Mouse (Mus musculus): Measurements from ENCODE around the gene Git2. TPM values are rescaled to one million over a fixed set of nuclear protein-coding genes. Genes with fewer than 3 reads are reported as not detected.

Gene Git2
- total RNA-seq, 1 experiment, result 29.8 TPM

DNA sequence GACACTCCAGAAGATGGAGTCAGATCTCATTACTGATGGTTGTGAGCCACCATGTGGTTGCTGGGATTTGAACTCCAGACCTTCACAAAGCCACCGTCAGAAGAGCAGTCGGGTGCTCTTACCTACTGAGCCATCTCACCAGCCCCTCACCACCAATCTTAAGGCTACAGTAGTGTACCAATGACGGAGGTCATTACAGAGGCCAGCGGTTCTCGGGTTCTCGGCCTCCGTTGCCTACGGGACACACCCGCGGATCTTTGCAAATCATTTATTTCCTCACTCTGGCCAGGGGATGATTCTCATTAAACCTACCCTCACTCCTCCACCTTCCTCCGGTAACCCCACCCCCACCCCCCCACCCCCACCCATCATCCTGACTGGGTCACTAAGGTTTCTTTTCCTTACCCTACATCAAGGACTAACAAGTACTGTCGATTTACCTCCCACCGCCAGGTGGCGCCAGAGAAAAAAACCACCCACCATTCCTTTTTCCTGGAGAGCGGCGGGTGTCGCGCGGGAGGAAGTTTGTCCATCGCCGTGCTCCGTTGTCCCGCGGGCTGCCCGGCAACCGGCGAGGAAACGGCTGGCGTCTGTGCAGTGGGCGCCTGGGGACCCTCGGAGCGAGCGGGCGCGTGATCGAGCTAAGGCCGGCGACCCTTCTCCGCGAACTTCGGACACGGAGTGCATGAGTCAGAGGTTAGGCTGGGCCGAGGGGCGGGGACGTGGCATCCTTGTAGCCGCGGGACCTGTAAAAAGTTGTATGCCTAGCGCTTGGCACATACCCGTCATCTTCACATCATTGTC lies 67.8 kb downstream of the Git2 start, which contains the start of gene Tchp:
Tchp (plus strand) TSS at position 496 of the 804 bp plus-strand sequence.
- TF ChIP-seq MAFK (IDR thresholded peaks at IDR 0.05; ENCODE audit: insufficient read depth, low read depth, low read length) (no peak), ZNF384 (IDR thresholded peaks at IDR 0.05; ENCODE audit: low read depth, low read length) (no peak), HCFC1 (IDR thresholded peaks at IDR 0.05; ENCODE audit: borderline replicate concordance, insufficient read depth, low read length) (peak; percentile 73; the same call in 1 of the 2 replicates), CHD2 (IDR thresholded peaks at IDR 0.05; ENCODE audit: low read depth, low read length) (no peak), ZC3H11A (IDR thresholded peaks at IDR 0.05; ENCODE audit: borderline replicate concordance, low read depth, low read length) (no peak)
- Histone ChIP-seq H3K36me3 (ENCODE audit: control insufficient read depth, insufficient read depth, low read length, poor library complexity, severe bottlenecking) (peaks cover 11% of the 10 kb centered on the region), H3K4me3 (ENCODE audit: insufficient read depth in 1 of 2, low read depth in 1 of 2, low read length in 2 of 2, poor library complexity in 1 of 2, severe bottlenecking in 1 of 2) (peak within 1 kb of the TSS; percentile 86 to 99), H3K9ac (ENCODE audit: insufficient read depth, low read depth, low read length, poor library complexity, severe bottlenecking) (peak within 1 kb of the TSS; percentile 92), H3K27ac (ENCODE audit: insufficient read depth, low read depth, low read length, poor library complexity, severe bottlenecking) (no peak within 1 kb of the TSS), H3K9me3 (ENCODE audit: control insufficient read depth, insufficient read depth, low read depth, low read length) (no peaks in the 10 kb centered on the region), H3K4me1 (ENCODE audit: control insufficient read depth in 2 of 2, insufficient read depth in 2 of 2, low read length in 2 of 2, poor library complexity in 1 of 2) (peaks cover 0 to 11% of the 10 kb centered on the region in 2 experiments; a peak in 1 of 4 replicates)
- DNase-seq (ENCODE audit: low read depth, low spot score), result peak; percentile 98
- in situ Hi-C loops (cut with MboI; ENCODE audit: low sequenced_read_pairs in 2 of 2, unreplicated experiment in 2 of 2), result no loop called here

DNA sequence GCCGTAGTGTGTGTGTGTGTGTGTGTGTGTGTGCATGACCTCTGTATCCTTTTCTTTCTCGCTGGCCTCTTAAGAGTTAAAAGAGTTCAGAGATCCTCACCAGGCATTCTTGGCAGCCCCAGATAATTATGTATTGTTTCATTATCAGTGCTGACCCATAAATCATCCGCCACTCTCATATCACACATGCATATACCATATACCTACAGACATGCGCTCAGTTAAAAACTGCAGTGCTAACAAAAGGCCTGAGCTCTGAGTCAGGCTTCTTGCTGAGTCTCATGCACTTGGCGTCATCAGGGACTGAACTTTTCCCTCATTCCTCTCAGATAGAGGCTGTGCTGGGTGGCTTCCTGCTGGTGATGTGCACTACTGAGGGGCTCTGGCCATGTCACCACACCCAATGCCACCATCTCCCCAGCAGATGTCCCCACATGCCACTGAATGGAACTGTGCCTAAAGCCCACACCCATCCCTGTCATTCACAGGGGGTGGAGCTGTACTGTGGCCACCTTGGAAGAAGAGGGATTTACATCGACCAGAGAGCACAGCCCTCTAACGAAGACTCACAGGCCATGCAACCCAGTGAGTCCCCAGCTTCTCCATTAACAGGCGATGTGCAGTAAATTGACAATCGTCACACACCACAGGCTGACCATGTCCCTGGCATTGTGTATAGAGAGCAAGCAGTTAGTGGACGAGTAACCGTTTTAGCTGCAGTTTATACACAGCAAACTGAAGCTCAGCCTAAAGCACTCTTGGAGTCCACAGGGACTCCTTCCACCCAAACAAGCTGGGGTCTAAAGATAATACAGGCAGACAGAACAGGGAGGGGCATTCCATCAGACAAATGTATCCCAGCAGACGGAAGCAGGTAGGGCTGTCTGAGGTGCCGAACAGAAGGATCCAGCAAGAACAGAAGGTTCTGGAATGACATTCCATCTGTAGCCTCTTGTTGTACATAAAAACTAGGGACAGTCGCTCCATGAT lies 72.6 kb downstream of the Git2 start:
- DNase-seq (ENCODE audit: low read depth, low spot score), result no peak
- no peak overlapping the region for H3K9ac ChIP-seq (ENCODE audit: insufficient read depth, low read depth, low read length, poor library complexity, severe bottlenecking)
- H3K27ac ChIP-seq (ENCODE audit: insufficient read depth, low read depth, low read length, poor library complexity, severe bottlenecking), result no peak overlapping the region
- TF ChIP-seq ZC3H11A (IDR thresholded peaks at IDR 0.05; ENCODE audit: borderline replicate concordance, low read depth, low read length), result peak; percentile 31; the same call in 1 of the 2 replicates
- no peak for TF ChIP-seq ZNF384 (IDR thresholded peaks at IDR 0.05; ENCODE audit: low read depth, low read length)
- no peak for TF ChIP-seq HCFC1 (IDR thresholded peaks at IDR 0.05; ENCODE audit: borderline replicate concordance, insufficient read depth, low read length)
- in situ Hi-C loops (cut with MboI; ENCODE audit: low sequenced_read_pairs in 2 of 2, unreplicated experiment in 2 of 2), result no loop called here
- no peaks in the 10 kb centered on the region for H3K9me3 ChIP-seq (ENCODE audit: control insufficient read depth, insufficient read depth, low read depth, low read length)
- no peaks in the 10 kb centered on the region for H3K36me3 ChIP-seq (ENCODE audit: control insufficient read depth, insufficient read depth, low read length, poor library complexity, severe bottlenecking)
- H3K4me3 ChIP-seq (ENCODE audit: insufficient read depth in 1 of 2, low read depth in 1 of 2, low read length in 2 of 2, poor library complexity in 1 of 2, severe bottlenecking in 1 of 2), result no peak overlapping the region
- H3K4me1 ChIP-seq (ENCODE audit: control insufficient read depth in 2 of 2, insufficient read depth in 2 of 2, low read length in 2 of 2, poor library complexity in 1 of 2), result peaks cover 0 to 9% of the 10 kb centered on the region in 2 experiments; a peak in 1 of 4 replicates

DNA sequence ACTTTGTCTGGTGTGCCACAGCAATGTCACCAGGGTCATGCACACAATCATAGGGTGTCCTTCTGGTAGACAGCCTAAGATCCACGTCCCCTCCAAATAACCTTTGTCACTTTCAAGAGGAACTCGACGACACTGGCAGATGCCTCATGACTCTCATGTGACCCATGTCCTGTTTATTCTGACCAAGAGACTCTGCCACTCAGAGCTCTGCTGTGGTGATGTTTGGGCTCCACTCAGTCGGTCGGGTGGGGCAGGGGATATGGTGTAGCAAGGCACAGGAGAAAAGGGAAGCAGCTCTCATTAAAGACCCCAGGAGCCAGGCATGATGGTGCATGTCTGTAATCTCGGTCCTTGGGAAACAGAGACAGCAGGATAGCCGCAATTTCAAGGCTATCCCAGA lies 76.3 kb downstream of the Git2 start:
- Histone ChIP-seq H3K9ac (ENCODE audit: insufficient read depth, low read depth, low read length, poor library complexity, severe bottlenecking) (peak overlapping the region; percentile 68), H3K27ac (ENCODE audit: insufficient read depth, low read depth, low read length, poor library complexity, severe bottlenecking) (peak overlapping the region; percentile 56), H3K9me3 (ENCODE audit: control insufficient read depth, insufficient read depth, low read depth, low read length) (no peaks in the 10 kb centered on the region), H3K4me1 (ENCODE audit: control insufficient read depth in 2 of 2, insufficient read depth in 2 of 2, low read length in 2 of 2, poor library complexity in 1 of 2) (peaks cover 1 to 11% of the 10 kb centered on the region in 2 experiments; a peak in 2 of 4 replicates), H3K36me3 (ENCODE audit: control insufficient read depth, insufficient read depth, low read length, poor library complexity, severe bottlenecking) (no peaks in the 10 kb centered on the region), H3K4me3 (ENCODE audit: insufficient read depth in 1 of 2, low read depth in 1 of 2, low read length in 2 of 2, poor library complexity in 1 of 2, severe bottlenecking in 1 of 2) (peak overlapping the region; percentile 44 to 54)
- TF ChIP-seq ZNF384 (IDR thresholded peaks at IDR 0.05; ENCODE audit: low read depth, low read length) (no peak), HCFC1 (IDR thresholded peaks at IDR 0.05; ENCODE audit: borderline replicate concordance, insufficient read depth, low read length) (no peak), ZC3H11A (IDR thresholded peaks at IDR 0.05; ENCODE audit: borderline replicate concordance, low read depth, low read length) (no peak), MAFK (IDR thresholded peaks at IDR 0.05; ENCODE audit: insufficient read depth, low read depth, low read length) (no peak)
- no peak for DNase-seq (ENCODE audit: low read depth, low spot score)
- in situ Hi-C loops (cut with MboI; ENCODE audit: low sequenced_read_pairs in 2 of 2, unreplicated experiment in 2 of 2), result no loop called here

DNA sequence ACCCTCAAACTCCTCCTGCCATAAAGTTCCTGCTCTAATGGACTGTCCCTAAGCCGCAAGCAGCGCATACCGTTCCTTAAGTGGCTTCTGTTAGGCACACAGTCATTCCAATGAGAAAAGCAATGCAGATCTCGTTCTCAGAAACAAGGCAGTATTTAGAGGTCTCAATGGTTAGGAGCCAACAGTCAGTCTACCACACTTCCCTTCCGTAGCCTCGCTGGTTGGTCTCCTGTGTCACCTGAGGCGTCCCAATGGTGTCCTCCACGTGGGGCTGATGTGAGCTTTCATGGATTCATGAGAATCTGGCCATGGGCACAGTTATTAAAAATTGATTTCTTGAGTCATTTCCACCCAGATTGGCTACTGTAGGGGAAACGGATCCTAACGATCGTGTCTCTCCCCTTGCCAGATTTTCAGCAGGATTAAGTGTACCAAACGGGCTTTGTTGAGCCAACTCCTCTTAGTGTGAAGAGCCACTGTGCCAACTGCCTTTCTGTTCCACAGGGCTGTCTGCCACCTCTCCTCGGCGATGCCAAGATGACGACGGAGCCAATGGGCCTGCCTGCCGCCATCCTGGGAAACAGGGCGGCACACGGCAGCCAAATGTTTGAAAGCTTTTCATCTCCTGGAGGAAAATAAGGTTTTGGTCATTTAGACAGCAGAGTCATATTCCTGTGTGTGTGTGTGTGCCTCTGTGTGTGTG lies 77.1 kb downstream of the Git2 start:
- TF ChIP-seq CHD2 (IDR thresholded peaks at IDR 0.05; ENCODE audit: low read depth, low read length) (no peak), MAFK (IDR thresholded peaks at IDR 0.05; ENCODE audit: insufficient read depth, low read depth, low read length) (no peak), ZNF384 (IDR thresholded peaks at IDR 0.05; ENCODE audit: low read depth, low read length) (no peak), HCFC1 (IDR thresholded peaks at IDR 0.05; ENCODE audit: borderline replicate concordance, insufficient read depth, low read length) (no peak), ZC3H11A (IDR thresholded peaks at IDR 0.05; ENCODE audit: borderline replicate concordance, low read depth, low read length) (no peak)
- peaks cover 1 to 11% of the 10 kb centered on the region in 2 experiments; a peak in 2 of 4 replicates for H3K4me1 ChIP-seq (ENCODE audit: control insufficient read depth in 2 of 2, insufficient read depth in 2 of 2, low read length in 2 of 2, poor library complexity in 1 of 2)
- no peak overlapping the region for H3K27ac ChIP-seq (ENCODE audit: insufficient read depth, low read depth, low read length, poor library complexity, severe bottlenecking)
- H3K4me3 ChIP-seq (ENCODE audit: insufficient read depth in 1 of 2, low read depth in 1 of 2, low read length in 2 of 2, poor library complexity in 1 of 2, severe bottlenecking in 1 of 2), result no peak overlapping the region
- H3K9ac ChIP-seq (ENCODE audit: insufficient read depth, low read depth, low read length, poor library complexity, severe bottlenecking), result peak overlapping the region; percentile 5; the same call in 1 of the 2 replicates
- H3K36me3 ChIP-seq (ENCODE audit: control insufficient read depth, insufficient read depth, low read length, poor library complexity, severe bottlenecking), result no peaks in the 10 kb centered on the region
- in situ Hi-C loops (cut with MboI; ENCODE audit: low sequenced_read_pairs in 2 of 2, unreplicated experiment in 2 of 2), result no loop called here
- H3K9me3 ChIP-seq (ENCODE audit: control insufficient read depth, insufficient read depth, low read depth, low read length), result no peaks in the 10 kb centered on the region
- DNase-seq (ENCODE audit: low read depth, low spot score), result no peak

Data from ES-E14 (cell line).